Mouse (Mus musculus): ENCODE measurements around the gene Hspbap1. TPM values are rescaled to one million over a fixed set of nuclear protein-coding genes. Genes with fewer than 3 reads are reported as not detected.

The Hspbap1 gene
- polyA plus RNA-seq, 1 experiment from 2014 or later = 13.3 TPM

GRCm38 (mm10) chr16:35839680-35840079, 69.5 kb downstream of the Hspbap1 start:
- no peaks in the 10 kb centered on the region for H3K4me1 ChIP-seq (ENCODE audit: control insufficient read depth, insufficient read depth, low read length)
- no peak overlapping the region for H3K4me3 ChIP-seq (replicated peaks; ENCODE audit: low read length)
- no peak overlapping the region for H3K27ac ChIP-seq (ENCODE audit: low read length)
- no peak overlapping the region for H3K4me2 ChIP-seq (ENCODE audit: low read depth, low read length)
- no peaks in the 10 kb centered on the region for H3K9me3 ChIP-seq (replicated peaks; ENCODE audit: control insufficient read depth, low read length)
- H3K36me3 ChIP-seq (ENCODE audit: control insufficient read depth, insufficient read depth, low read length) = no peaks in the 10 kb centered on the region
- ATAC-seq (ENCODE audit: insufficient read depth, low FRiP score) = no peak
- H3K9ac ChIP-seq (ENCODE audit: low read length) = no peak overlapping the region
- WGBS = 30% methylated on average over 1 of the region's 1 CpGs
- H3K27me3 ChIP-seq (ENCODE audit: control insufficient read depth, insufficient read depth, low read length) = no peaks in the 10 kb centered on the region

- H3K9ac ChIP-seq (ENCODE audit: low read length) = no peak overlapping the region
- no peak overlapping the region for H3K4me2 ChIP-seq (ENCODE audit: low read depth, low read length)
- H3K4me3 ChIP-seq (replicated peaks; ENCODE audit: low read length) = no peak overlapping the region
- H3K9me3 ChIP-seq (replicated peaks; ENCODE audit: control insufficient read depth, low read length) = no peaks in the 10 kb centered on the region
- no peaks in the 10 kb centered on the region for H3K27me3 ChIP-seq (ENCODE audit: control insufficient read depth, insufficient read depth, low read length)
- no peak for ATAC-seq (ENCODE audit: insufficient read depth, low FRiP score)
- no peaks in the 10 kb centered on the region for H3K4me1 ChIP-seq (ENCODE audit: control insufficient read depth, insufficient read depth, low read length)
- no peak overlapping the region for H3K27ac ChIP-seq (ENCODE audit: low read length)
- no peaks in the 10 kb centered on the region for H3K36me3 ChIP-seq (ENCODE audit: control insufficient read depth, insufficient read depth, low read length)
Measured at GRCm38 (mm10) chr16:35847138-35847537, 77.0 kb downstream of the Hspbap1 start.

GRCm38 (mm10) chr16:35855846-35856245, 85.7 kb downstream of the Hspbap1 start:
- Histone ChIP-seq H3K27me3 (ENCODE audit: control insufficient read depth, insufficient read depth, low read length) (no peaks in the 10 kb centered on the region), H3K27ac (ENCODE audit: low read length) (no peak overlapping the region), H3K9ac (ENCODE audit: low read length) (no peak overlapping the region), H3K4me2 (ENCODE audit: low read depth, low read length) (no peak overlapping the region), H3K4me1 (ENCODE audit: control insufficient read depth, insufficient read depth, low read length) (no peaks in the 10 kb centered on the region), H3K36me3 (ENCODE audit: control insufficient read depth, insufficient read depth, low read length) (no peaks in the 10 kb centered on the region), H3K9me3 (replicated peaks; ENCODE audit: control insufficient read depth, low read length) (no peaks in the 10 kb centered on the region), H3K4me3 (replicated peaks; ENCODE audit: low read length) (no peak overlapping the region)
- 78% methylated on average over 4 of the region's 4 CpGs for WGBS
- ATAC-seq (ENCODE audit: insufficient read depth, low FRiP score) = no peak; the same call in 1 of the 2 replicates

- no peaks in the 10 kb centered on the region for H3K9me3 ChIP-seq (replicated peaks; ENCODE audit: control insufficient read depth, low read length)
- no peak overlapping the region for H3K9ac ChIP-seq (ENCODE audit: low read length)
- ATAC-seq (ENCODE audit: insufficient read depth, low FRiP score) = no peak
- H3K27ac ChIP-seq (ENCODE audit: low read length) = no peak overlapping the region
- H3K4me1 ChIP-seq (ENCODE audit: control insufficient read depth, insufficient read depth, low read length) = no peaks in the 10 kb centered on the region
- 84% methylated on average over 18 of the region's 18 CpGs for WGBS
- no peak overlapping the region for H3K4me3 ChIP-seq (replicated peaks; ENCODE audit: low read length)
- no peaks in the 10 kb centered on the region for H3K27me3 ChIP-seq (ENCODE audit: control insufficient read depth, insufficient read depth, low read length)
- H3K36me3 ChIP-seq (ENCODE audit: control insufficient read depth, insufficient read depth, low read length) = no peaks in the 10 kb centered on the region
- no peak overlapping the region for H3K4me2 ChIP-seq (ENCODE audit: low read depth, low read length)
Measured at GRCm38 (mm10) chr16:35856766-35857165, 86.6 kb downstream of the Hspbap1 start.

GRCm38 (mm10) chr16:35860236-35860635, 90.1 kb downstream of the Hspbap1 start:
- H3K4me2 ChIP-seq (ENCODE audit: low read depth, low read length) = no peak overlapping the region
- H3K27ac ChIP-seq (ENCODE audit: low read length) = no peak overlapping the region
- H3K9ac ChIP-seq (ENCODE audit: low read length) = no peak overlapping the region
- no peaks in the 10 kb centered on the region for H3K9me3 ChIP-seq (replicated peaks; ENCODE audit: control insufficient read depth, low read length)
- no peak overlapping the region for H3K4me3 ChIP-seq (replicated peaks; ENCODE audit: low read length)
- ATAC-seq (ENCODE audit: insufficient read depth, low FRiP score) = no peak
- no peaks in the 10 kb centered on the region for H3K27me3 ChIP-seq (ENCODE audit: control insufficient read depth, insufficient read depth, low read length)
- H3K36me3 ChIP-seq (ENCODE audit: control insufficient read depth, insufficient read depth, low read length) = no peaks in the 10 kb centered on the region
- 59% methylated on average over 16 of the region's 16 CpGs for WGBS
- no peaks in the 10 kb centered on the region for H3K4me1 ChIP-seq (ENCODE audit: control insufficient read depth, insufficient read depth, low read length)

- Histone ChIP-seq H3K9me3 (replicated peaks; ENCODE audit: control insufficient read depth, low read length) (no peaks in the 10 kb centered on the region), H3K9ac (ENCODE audit: low read length) (no peak overlapping the region), H3K4me1 (ENCODE audit: control insufficient read depth, insufficient read depth, low read length) (no peaks in the 10 kb centered on the region), H3K27me3 (ENCODE audit: control insufficient read depth, insufficient read depth, low read length) (no peaks in the 10 kb centered on the region), H3K4me2 (ENCODE audit: low read depth, low read length) (no peak overlapping the region), H3K4me3 (replicated peaks; ENCODE audit: low read length) (no peak overlapping the region), H3K27ac (ENCODE audit: low read length) (no peak overlapping the region), H3K36me3 (ENCODE audit: control insufficient read depth, insufficient read depth, low read length) (no peaks in the 10 kb centered on the region)
- 87% methylated on average over 1 of the region's 1 CpGs for WGBS
- ATAC-seq (ENCODE audit: insufficient read depth, low FRiP score) = no peak
Measured at GRCm38 (mm10) chr16:35862057-35862456, 91.9 kb downstream of the Hspbap1 start.

GRCm38 (mm10) chr16:35867726-35868125, 97.6 kb downstream of the Hspbap1 start:
- ATAC-seq (ENCODE audit: insufficient read depth, low FRiP score) = no peak
- H3K4me1 ChIP-seq (ENCODE audit: control insufficient read depth, insufficient read depth, low read length) = peaks cover 7% of the 10 kb centered on the region; the same call in 1 of the 2 replicates

GRCm38 (mm10) chr16:35869126-35869525, 99.0 kb downstream of the Hspbap1 start:
- Histone ChIP-seq H3K9me3 (replicated peaks; ENCODE audit: control insufficient read depth, low read length) (no peaks in the 10 kb centered on the region), H3K4me2 (ENCODE audit: low read depth, low read length) (peak overlapping the region; percentile 38), H3K36me3 (ENCODE audit: control insufficient read depth, insufficient read depth, low read length) (no peaks in the 10 kb centered on the region), H3K27ac (ENCODE audit: low read length) (0 out of 2 replicates have a peak overlapping the region, but pooled peaks have one; percentile 55), H3K4me1 (ENCODE audit: control insufficient read depth, insufficient read depth, low read length) (peaks cover 7% of the 10 kb centered on the region; the same call in 1 of the 2 replicates), H3K27me3 (ENCODE audit: control insufficient read depth, insufficient read depth, low read length) (no peaks in the 10 kb centered on the region; the same call in none of the 2 replicates), H3K4me3 (replicated peaks; ENCODE audit: low read length) (0 out of 2 replicates have a peak overlapping the region, but pooled peaks have one; percentile 19), H3K9ac (ENCODE audit: low read length) (no peak overlapping the region)
- 31% methylated on average over 3 of the region's 3 CpGs for WGBS
- ATAC-seq (ENCODE audit: insufficient read depth, low FRiP score) = no peak

More at GRCm38 (mm10) chr16:35867726-35868125, 97.6 kb downstream of the Hspbap1 start:
- Histone ChIP-seq H3K27ac (ENCODE audit: low read length) (no peak overlapping the region), H3K4me3 (replicated peaks; ENCODE audit: low read length) (no peak overlapping the region), H3K9ac (ENCODE audit: low read length) (no peak overlapping the region), H3K27me3 (ENCODE audit: control insufficient read depth, insufficient read depth, low read length) (no peaks in the 10 kb centered on the region; the same call in none of the 2 replicates), H3K9me3 (replicated peaks; ENCODE audit: control insufficient read depth, low read length) (no peaks in the 10 kb centered on the region), H3K36me3 (ENCODE audit: control insufficient read depth, insufficient read depth, low read length) (no peaks in the 10 kb centered on the region), H3K4me2 (ENCODE audit: low read depth, low read length) (no peak overlapping the region)
- 71% methylated on average over 11 of the region's 11 CpGs for WGBS

GRCm38 (mm10) chr16:35869656-35870055, 99.5 kb downstream of the Hspbap1 start:
- Histone ChIP-seq H3K4me3 (replicated peaks; ENCODE audit: low read length) (no peak overlapping the region), H3K4me1 (ENCODE audit: control insufficient read depth, insufficient read depth, low read length) (peaks cover 7% of the 10 kb centered on the region; the same call in 1 of the 2 replicates), H3K27me3 (ENCODE audit: control insufficient read depth, insufficient read depth, low read length) (no peaks in the 10 kb centered on the region; the same call in none of the 2 replicates), H3K9me3 (replicated peaks; ENCODE audit: control insufficient read depth, low read length) (no peaks in the 10 kb centered on the region), H3K36me3 (ENCODE audit: control insufficient read depth, insufficient read depth, low read length) (no peaks in the 10 kb centered on the region), H3K27ac (ENCODE audit: low read length) (no peak overlapping the region), H3K9ac (ENCODE audit: low read length) (no peak overlapping the region), H3K4me2 (ENCODE audit: low read depth, low read length) (peak overlapping the region; percentile 38)
- WGBS = 61% methylated on average over 6 of the region's 6 CpGs
- ATAC-seq (ENCODE audit: insufficient read depth, low FRiP score) = no peak
